Mouse (Mus musculus): Measurements from ENCODE around the gene Glyat. TPM values are rescaled to one million over a fixed set of nuclear protein-coding genes. Genes with fewer than 3 reads are reported as not detected.

Gene Glyat
- not detected for polyA plus RNA-seq (2014; fragmentation: Illumina TruSeq; extraction: RNeasy Lipid Tissue Mini Kit (QIAGEN cat#74804))

DNA sequence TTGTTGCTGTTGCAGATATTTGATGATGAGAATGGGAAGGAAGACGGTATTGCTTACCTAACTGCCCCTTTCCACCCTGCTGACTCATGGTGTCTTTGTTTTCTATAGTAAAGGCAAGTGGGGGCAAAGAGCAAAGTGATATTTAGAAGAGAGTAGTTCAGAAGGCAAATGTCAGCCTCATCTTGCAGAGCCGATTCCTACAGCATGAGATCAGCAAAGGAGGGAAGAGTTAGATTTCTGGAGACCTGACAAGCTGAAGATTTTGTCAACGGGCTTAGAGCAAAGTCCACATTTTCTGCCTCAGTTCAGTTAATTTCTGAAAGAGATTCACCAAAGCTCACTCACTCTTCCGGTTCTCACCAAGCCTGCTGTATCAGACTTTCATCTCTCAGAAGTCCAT, at the start of gene Glyat:
Gene Glyat, plus strand, starts transcription at position 133 of the 400 bp plus-strand sequence.

DNA sequence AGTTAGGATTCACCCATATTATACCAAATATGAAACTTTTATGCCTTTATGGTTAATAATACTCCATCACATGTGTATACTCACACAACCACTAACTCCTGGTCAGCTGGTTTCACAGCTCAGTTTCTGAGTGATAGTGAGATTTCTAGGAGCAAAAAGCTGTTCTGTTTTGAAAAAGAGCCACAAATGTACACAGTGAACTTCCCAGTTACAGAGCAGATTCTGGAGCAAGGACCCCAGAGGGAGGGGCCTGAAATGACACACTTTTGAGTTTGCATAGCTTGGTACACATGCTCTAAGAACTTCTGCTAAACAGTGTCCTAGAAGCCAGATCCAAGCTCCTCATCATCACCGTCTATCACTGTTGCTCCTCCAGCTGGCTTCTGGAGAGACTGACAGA, 33.4 kb upstream of the Glyat start, which contains the start of gene Gm4952:
Gene Gm4952, plus strand, starts transcription at position 301 of the 400 bp plus-strand sequence.

GRCm38 (mm10) chr19:12670139-12670538, 37.0 kb downstream of the Glyat start, which contains the start of gene Olfr1442:
Gene Olfr1442, plus strand, starts transcription at chr19:12670439.

GRCm38 (mm10) chr19:12677812-12678211, 44.7 kb downstream of the Glyat start, which contains the start of gene Olfr1443:
Gene Olfr1443, plus strand, starts transcription at chr19:12678112.

GRCm38 (mm10) chr19:12695590-12695989, 62.5 kb downstream of the Glyat start, which contains the start of gene Keg1:
Gene Keg1, plus strand, starts transcription at chr19:12695786.

Other genes with a start within 250 kb of the Glyat start
- gene Olfr1440, start 246.0 kb upstream of the Glyat start, polyA plus RNA-seq (2014; fragmentation: Illumina TruSeq; extraction: RNeasy Lipid Tissue Mini Kit (QIAGEN cat#74804)), result not detected
- not detected for gene Olfr1441, start 215.9 kb upstream of the Glyat start, polyA plus RNA-seq (2014; fragmentation: Illumina TruSeq; extraction: RNeasy Lipid Tissue Mini Kit (QIAGEN cat#74804))
- gene Pfpl, start 205.4 kb upstream of the Glyat start, polyA plus RNA-seq (2014; fragmentation: Illumina TruSeq; extraction: RNeasy Lipid Tissue Mini Kit (QIAGEN cat#74804)), result not detected
- gene Mpeg1, start 172.5 kb upstream of the Glyat start, polyA plus RNA-seq (2014; fragmentation: Illumina TruSeq; extraction: RNeasy Lipid Tissue Mini Kit (QIAGEN cat#74804)), result 117 TPM
- 65.7 TPM for gene Dtx4, start 131.9 kb upstream of the Glyat start, polyA plus RNA-seq (2014; fragmentation: Illumina TruSeq; extraction: RNeasy Lipid Tissue Mini Kit (QIAGEN cat#74804))
- gene Fam111a, start 87.6 kb upstream of the Glyat start, polyA plus RNA-seq (2014; fragmentation: Illumina TruSeq; extraction: RNeasy Lipid Tissue Mini Kit (QIAGEN cat#74804)), result 36.6 TPM
- 1.1 TPM for gene Gm4952, start 33.3 kb upstream of the Glyat start, polyA plus RNA-seq (2014; fragmentation: Illumina TruSeq; extraction: RNeasy Lipid Tissue Mini Kit (QIAGEN cat#74804))
- gene Olfr1442, start 37.1 kb downstream of the Glyat start, polyA plus RNA-seq (2014; fragmentation: Illumina TruSeq; extraction: RNeasy Lipid Tissue Mini Kit (QIAGEN cat#74804)), result not detected
- not detected for gene Olfr1443, start 44.8 kb downstream of the Glyat start, polyA plus RNA-seq (2014; fragmentation: Illumina TruSeq; extraction: RNeasy Lipid Tissue Mini Kit (QIAGEN cat#74804))
- gene Keg1, start 62.5 kb downstream of the Glyat start, polyA plus RNA-seq (2014; fragmentation: Illumina TruSeq; extraction: RNeasy Lipid Tissue Mini Kit (QIAGEN cat#74804)), result not detected
- gene Cntf, start 132.3 kb downstream of the Glyat start, polyA plus RNA-seq (2014; fragmentation: Illumina TruSeq; extraction: RNeasy Lipid Tissue Mini Kit (QIAGEN cat#74804)), result 3.2 TPM
- 199 TPM for gene Zfp91, start 162.8 kb downstream of the Glyat start, polyA plus RNA-seq (2014; fragmentation: Illumina TruSeq; extraction: RNeasy Lipid Tissue Mini Kit (QIAGEN cat#74804))
- 2.6 TPM for gene Lpxn, start 162.9 kb downstream of the Glyat start, polyA plus RNA-seq (2014; fragmentation: Illumina TruSeq; extraction: RNeasy Lipid Tissue Mini Kit (QIAGEN cat#74804))
- not detected for gene Gm5244, start 213.4 kb downstream of the Glyat start, polyA plus RNA-seq (2014; fragmentation: Illumina TruSeq; extraction: RNeasy Lipid Tissue Mini Kit (QIAGEN cat#74804))
- not detected for gene Olfr1444, start 224.0 kb downstream of the Glyat start, polyA plus RNA-seq (2014; fragmentation: Illumina TruSeq; extraction: RNeasy Lipid Tissue Mini Kit (QIAGEN cat#74804))

Measured in ovary, adult 10 weeks (tissue).